ENCODE assay signal across 14 mouse cellular contexts in the genomic region with DNA sequence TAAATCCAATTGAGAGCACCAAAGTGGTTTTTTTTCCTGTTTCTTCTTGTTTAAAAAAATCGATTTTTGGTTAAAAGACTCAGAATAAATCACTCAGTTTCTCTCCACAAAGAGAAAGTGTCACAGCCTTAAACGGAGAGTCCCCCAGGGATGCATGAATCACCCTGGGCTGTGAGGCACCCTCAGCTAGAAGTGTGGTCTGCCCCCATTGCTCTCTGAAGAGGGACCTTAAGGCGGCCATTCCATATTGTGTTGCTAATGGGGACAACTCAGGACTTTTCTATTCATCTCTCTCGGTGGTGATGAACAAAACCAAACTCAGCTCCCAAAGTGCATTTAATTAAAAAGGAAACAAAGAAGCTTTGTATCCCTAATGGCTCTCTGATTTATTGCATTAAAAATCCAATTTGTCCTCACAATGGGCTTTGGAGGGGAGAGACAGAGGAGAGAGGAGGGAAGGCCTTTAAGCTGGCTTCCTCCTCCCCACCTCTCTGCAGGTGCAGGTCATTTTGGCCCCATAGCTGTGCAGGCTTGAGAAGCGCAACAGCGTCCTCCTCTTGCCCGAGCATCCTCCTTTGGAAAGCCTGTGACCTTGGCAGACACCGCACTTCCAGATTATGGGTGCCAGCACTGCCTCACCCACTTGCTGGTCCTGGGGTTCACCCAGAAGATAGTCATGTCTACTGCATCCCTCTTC. TPM values are rescaled to one million over a fixed set of nuclear protein-coding genes. Genes with fewer than 3 reads are reported as not detected.
DNase-seq lines count a peak whose midpoint lies in the region; ATAC-seq lines count a peak whose summit lies in the region.
"Had no signal": no experiment of that assay in that cellular context is flagged by ENCODE, and none has a peak within 500 bp of the region (broad histone marks: within the 10 kb centered on the region; RNA-seq: fewer than 3 reads in every experiment).

No protein-coding gene starts in this region.

- no peaks in the 10 kb centered on the region for H3K36me3 ChIP-seq in forebrain, embryonic 14.5 days (ENCODE audit: control insufficient read depth, insufficient read depth, low read length)
- H3K36me3 ChIP-seq in forebrain, embryonic 16.5 days (ENCODE audit: control insufficient read depth, insufficient read depth) = no peaks in the 10 kb centered on the region
- H3K36me3 ChIP-seq in neural tube, embryonic 11.5 days (ENCODE audit: control insufficient read depth, insufficient read depth, low read length) = no peaks in the 10 kb centered on the region
- H3K36me3 ChIP-seq: forebrain, embryonic 12.5 days; G1E; liver, embryonic 13.5 days; stomach, embryonic 15.5 days had no signal

- no peak overlapping the region for H3K4me2 ChIP-seq in forebrain, embryonic 14.5 days (ENCODE audit: low read length)
- H3K4me2 ChIP-seq in forebrain, embryonic 16.5 days (ENCODE audit: low read length) = no peak overlapping the region
- no peak overlapping the region for H3K4me2 ChIP-seq in neural tube, embryonic 11.5 days (ENCODE audit: low read depth)
- H3K4me2 ChIP-seq: forebrain, embryonic 12.5 days; liver, embryonic 13.5 days; stomach, embryonic 15.5 days had no signal

- no peak overlapping the region for H3K27ac ChIP-seq in forebrain, embryonic 14.5 days (ENCODE audit: low read depth, low read length)
- H3K27ac ChIP-seq in forebrain, embryonic 16.5 days (ENCODE audit: low read length) = no peak overlapping the region
- no peak overlapping the region for H3K27ac ChIP-seq in neural tube, embryonic 11.5 days (ENCODE audit: low read depth, low read length)
- H3K27ac ChIP-seq: forebrain, embryonic 12.5 days; liver, embryonic 13.5 days; stomach, embryonic 15.5 days had no signal

- H3K4me1 ChIP-seq in forebrain, embryonic 14.5 days (ENCODE audit: control insufficient read depth, insufficient read depth, low read length) = 0 out of 2 replicates have a peak, but pooled peaks cover 4% of the 10 kb centered on the region
- no peaks in the 10 kb centered on the region for H3K4me1 ChIP-seq in forebrain, embryonic 16.5 days (replicated peaks; ENCODE audit: control insufficient read depth, insufficient read depth, low read length)
- H3K4me1 ChIP-seq in neural tube, embryonic 11.5 days (ENCODE audit: control insufficient read depth, insufficient read depth, low read length) = peaks cover 5% of the 10 kb centered on the region
- H3K4me1 ChIP-seq: liver, embryonic 13.5 days; stomach, embryonic 15.5 days had no signal

- H3K27me3 ChIP-seq in forebrain, embryonic 14.5 days (replicated peaks; ENCODE audit: control insufficient read depth, insufficient read depth, low read length) = no peaks in the 10 kb centered on the region
- no peaks in the 10 kb centered on the region for H3K27me3 ChIP-seq in forebrain, embryonic 16.5 days (replicated peaks; ENCODE audit: control insufficient read depth, insufficient read depth, low read length)
- no peaks in the 10 kb centered on the region for H3K27me3 ChIP-seq in neural tube, embryonic 11.5 days (ENCODE audit: control insufficient read depth, insufficient read depth, low read length)
- H3K27me3 ChIP-seq: liver, embryonic 13.5 days; stomach, embryonic 15.5 days had no signal

- 6% methylated on average over 8 of the region's 8 CpGs for WGBS in forebrain, embryonic 14.5 days
- 9% methylated on average over 8 of the region's 8 CpGs for WGBS in forebrain, embryonic 16.5 days
- WGBS in neural tube, embryonic 11.5 days = 32% methylated on average over 8 of the region's 8 CpGs

- ATAC-seq in forebrain, embryonic 14.5 days = no peak
- ATAC-seq in forebrain, embryonic 16.5 days = no peak
- ATAC-seq in neural tube, embryonic 11.5 days (ENCODE audit: insufficient read depth, low FRiP score, low TSS enrichment) = peak; percentile 91
- ATAC-seq in frontal cortex, adult (ENCODE audit: low TSS enrichment) = no peak
- ATAC-seq: activated CD4-positive, CD25-positive, alpha-beta regulatory T cell, adult 4 months had no signal

- DNase-seq in forebrain, embryonic 14.5 days (ENCODE audit: low spot score) = peak; percentile 14
- DNase-seq in neural tube, embryonic 11.5 days (ENCODE audit: low spot score) = peak; percentile 47
- no peak for DNase-seq in neural tube, embryonic 10.5 days (ENCODE audit: extremely low spot score, low spot score)
- DNase-seq in mesoderm, embryonic 11.5 days (ENCODE audit: low read depth, low spot score) = peak; percentile 60
- DNase-seq in thymus, postnatal 4 days = no peak
- DNase-seq: cerebellum, postnatal 36 days; liver, embryonic 13.5 days; thymus, postnatal 14 days had no signal

- no peak overlapping the region for H3K9ac ChIP-seq in forebrain, embryonic 14.5 days (ENCODE audit: low read length)
- H3K9ac ChIP-seq in forebrain, embryonic 16.5 days (replicated peaks; ENCODE audit: low read depth, low read length) = no peak overlapping the region
- H3K9ac ChIP-seq in neural tube, embryonic 11.5 days (ENCODE audit: low read length) = no peak overlapping the region
- H3K9ac ChIP-seq: forebrain, embryonic 12.5 days; liver, embryonic 13.5 days; stomach, embryonic 15.5 days had no signal

- H3K4me3 ChIP-seq in forebrain, embryonic 14.5 days (ENCODE audit: low read depth, low read length) = no peak overlapping the region
- H3K4me3 ChIP-seq in forebrain, embryonic 16.5 days (replicated peaks; ENCODE audit: low read length) = no peak overlapping the region
- no peak overlapping the region for H3K4me3 ChIP-seq in neural tube, embryonic 11.5 days (ENCODE audit: low read depth, low read length)
- H3K4me3 ChIP-seq: forebrain, embryonic 12.5 days; liver, embryonic 13.5 days; stomach, embryonic 15.5 days had no signal

- no peaks in the 10 kb centered on the region for H3K9me3 ChIP-seq in forebrain, embryonic 14.5 days (replicated peaks; ENCODE audit: control insufficient read depth, low read length)
- no peaks in the 10 kb centered on the region for H3K9me3 ChIP-seq in forebrain, embryonic 16.5 days (ENCODE audit: control insufficient read depth, low read length)
- H3K9me3 ChIP-seq in neural tube, embryonic 11.5 days (ENCODE audit: control insufficient read depth, low read length) = no peaks in the 10 kb centered on the region
- H3K9me3 ChIP-seq: forebrain, embryonic 12.5 days; G1E; liver, embryonic 13.5 days; stomach, embryonic 15.5 days had no signal

RNA-seq across cellular contexts. Expression of gene Dglucy, which starts 52.9 kb away (rescaled TPM):
- 2.7 and 3.8 TPM in 2 replicates for polyA plus RNA-seq in forebrain, embryonic 14.5 days (2014; fragmentation: Nextera tagmentation; extraction: Ambion mirVana)
- polyA plus RNA-seq in forebrain, embryonic 16.5 days (2015; fragmentation: Nextera tagmentation; extraction: Ambion mirVana) = 3.0 and 3.3 TPM in 2 replicates
- 0.51 and 0.73 TPM in 2 replicates for polyA plus RNA-seq in neural tube, embryonic 11.5 days (2014; fragmentation: Nextera tagmentation; extraction: Ambion mirVana)

Comparison
In these comparisons a context has a peak if more than half of its experiments do, and no peak if none do; other contexts are left out.
1. DNase-seq: peak in forebrain, embryonic 14.5 days (single experiment), neural tube, embryonic 11.5 days (single experiment) and mesoderm, embryonic 11.5 days (single experiment); none in neural tube, embryonic 10.5 days (single experiment) and thymus, postnatal 4 days (single experiment).